Mouse (Mus musculus): ENCODE data around the gene Card14. TPM values are rescaled to one million over a fixed set of nuclear protein-coding genes. Genes with fewer than 3 reads are reported as not detected.
"Not testable (repeated sequence)": the region's sequence is repeated elsewhere in the genome, so short reads cannot be mapped to it uniquely, and the experiment has no call there.

Card14 gene
- polyA plus RNA-seq, 1 experiment from 2014 or later, result 1.9 TPM

DNA sequence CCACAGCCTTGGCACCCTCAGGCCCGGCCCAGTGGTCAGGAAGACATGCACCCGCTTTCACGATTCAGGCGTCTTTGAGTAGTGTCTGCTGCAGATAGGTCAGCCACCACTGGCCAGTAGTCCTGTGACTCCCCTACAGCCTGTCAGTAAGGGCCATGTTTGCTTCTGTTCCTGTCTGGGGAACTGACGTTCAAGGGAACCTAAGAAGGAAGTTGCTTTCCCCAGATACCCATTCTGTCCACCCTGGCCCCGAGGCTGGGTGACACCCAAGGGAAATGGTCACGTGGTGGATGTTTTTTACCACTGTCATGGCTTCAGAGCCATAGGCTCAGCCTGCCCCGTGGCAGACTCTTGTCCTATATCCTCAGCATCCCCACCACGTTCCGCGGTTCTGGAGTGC, 69.8 kb downstream of the Card14 start:
- no peak overlapping the region for H3K4me2 ChIP-seq (replicated peaks; ENCODE audit: low read depth)
- no peak for ATAC-seq (ENCODE audit: low FRiP score, low TSS enrichment)

DNA sequence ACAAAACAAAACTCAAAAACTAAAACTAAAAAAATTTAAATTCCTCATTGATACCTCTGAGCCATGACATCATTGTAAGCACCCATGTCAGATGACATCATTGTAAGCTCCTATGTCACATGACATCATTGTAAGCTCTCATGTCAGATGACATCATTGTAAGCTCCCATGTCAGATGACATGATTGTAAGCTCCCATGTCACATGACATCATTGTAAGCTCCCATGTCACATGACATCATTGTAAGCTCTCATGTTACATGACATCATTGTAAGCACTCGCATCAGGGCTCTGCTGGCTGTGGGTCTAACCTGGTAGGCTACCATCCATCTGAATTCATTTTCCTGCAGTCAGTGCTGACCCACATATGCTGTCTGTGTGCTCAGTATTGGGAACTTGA, 71.0 kb downstream of the Card14 start:
- Histone ChIP-seq H3K4me1 (replicated peaks; ENCODE audit: control insufficient read depth, insufficient read depth) (no peaks in the 10 kb centered on the region), H3K4me2 (replicated peaks; ENCODE audit: low read depth) (no peak overlapping the region), H3K36me3 (ENCODE audit: control insufficient read depth, insufficient read depth, low read length) (0 out of 2 replicates have a peak, but pooled peaks cover 2% of the 10 kb centered on the region), H3K9me3 (ENCODE audit: control insufficient read depth, low read length) (no peaks in the 10 kb centered on the region), H3K27me3 (ENCODE audit: control insufficient read depth, insufficient read depth, low read length) (no peaks in the 10 kb centered on the region), H3K9ac (ENCODE audit: low read length) (no peak overlapping the region), H3K27ac (replicated peaks) (no peak overlapping the region), H3K4me3 (ENCODE audit: low read depth, low read length) (no peak overlapping the region)
- TF ChIP-seq CTCF (IDR thresholded peaks at IDR 0.05; ENCODE audit: low read depth) (no peak), EP300 (optimal IDR thresholded peaks at IDR 0.05) (no peak)
- ATAC-seq (ENCODE audit: low FRiP score, low TSS enrichment) (no peak), DNase-seq (ENCODE audit: low spot score) (no peak)
- WGBS, result 91% methylated on average over 1 of the region's 1 CpGs

More for the DNA sequence above, 69.8 kb downstream of the Card14 start:
- 0 out of 2 replicates have a peak, but pooled peaks cover 2% of the 10 kb centered on the region for H3K36me3 ChIP-seq (ENCODE audit: control insufficient read depth, insufficient read depth, low read length)
- no peak overlapping the region for H3K9ac ChIP-seq (ENCODE audit: low read length)
- no peak for TF ChIP-seq CTCF (IDR thresholded peaks at IDR 0.05; ENCODE audit: low read depth)
- no peak for TF ChIP-seq EP300 (optimal IDR thresholded peaks at IDR 0.05)
- 90% methylated on average over 11 of the region's 11 CpGs for WGBS
- H3K9me3 ChIP-seq (ENCODE audit: control insufficient read depth, low read length), result no peaks in the 10 kb centered on the region
- no peak overlapping the region for H3K4me3 ChIP-seq (ENCODE audit: low read depth, low read length)
- no peaks in the 10 kb centered on the region for H3K27me3 ChIP-seq (ENCODE audit: control insufficient read depth, insufficient read depth, low read length)
- H3K27ac ChIP-seq (replicated peaks), result no peak overlapping the region
- H3K4me1 ChIP-seq (replicated peaks; ENCODE audit: control insufficient read depth, insufficient read depth), result no peaks in the 10 kb centered on the region
- DNase-seq (ENCODE audit: low spot score), result no peak

DNA sequence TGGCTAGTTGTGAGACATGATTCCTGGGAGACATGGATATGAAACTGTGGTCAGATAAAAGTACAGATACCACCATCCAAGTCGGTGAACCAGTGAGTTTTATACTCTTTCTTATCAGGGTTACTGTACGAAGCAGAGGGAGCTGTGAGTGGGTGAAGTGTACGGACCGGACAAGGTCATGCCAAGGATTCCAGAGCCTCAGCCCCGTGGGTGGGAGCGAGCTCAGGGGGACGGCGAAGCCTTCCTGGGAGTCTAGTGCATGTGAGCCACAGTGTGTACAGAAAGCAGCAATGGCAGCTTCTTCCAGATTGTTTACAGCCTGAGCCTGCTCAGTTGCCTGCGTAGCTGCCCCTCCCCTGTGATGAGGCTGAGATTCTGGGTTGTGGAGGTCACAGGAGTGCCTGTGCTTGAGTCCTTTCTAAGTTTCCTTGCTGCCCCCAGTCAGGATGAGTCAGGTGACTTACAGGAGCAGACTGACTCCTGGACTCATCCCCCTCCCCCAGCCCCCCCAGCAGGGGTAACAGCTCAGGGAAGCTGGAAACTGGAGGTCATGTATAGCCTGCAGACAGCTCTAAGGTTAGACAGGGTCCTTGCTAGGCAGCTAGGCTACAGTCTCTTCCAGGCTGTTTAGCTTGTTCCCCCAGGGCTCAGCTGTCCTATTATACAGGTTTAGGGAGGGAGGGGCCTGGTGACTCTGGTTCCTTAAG, 74.2 kb downstream of the Card14 start:
- Histone ChIP-seq H3K4me2 (replicated peaks; ENCODE audit: low read depth) (no peak overlapping the region), H3K27me3 (ENCODE audit: control insufficient read depth, insufficient read depth, low read length) (no peaks in the 10 kb centered on the region), H3K4me3 (ENCODE audit: low read depth, low read length) (no peak overlapping the region), H3K4me1 (replicated peaks; ENCODE audit: control insufficient read depth, insufficient read depth) (no peaks in the 10 kb centered on the region), H3K9me3 (ENCODE audit: control insufficient read depth, low read length) (no peaks in the 10 kb centered on the region), H3K9ac (ENCODE audit: low read length) (no peak overlapping the region), H3K36me3 (ENCODE audit: control insufficient read depth, insufficient read depth, low read length) (0 out of 2 replicates have a peak, but pooled peaks cover 2% of the 10 kb centered on the region), H3K27ac (replicated peaks) (no peak overlapping the region)
- DNase-seq (ENCODE audit: low spot score) (no peak), ATAC-seq (ENCODE audit: low FRiP score, low TSS enrichment) (no peak)
- 74% methylated on average over 9 of the region's 9 CpGs for WGBS
- TF ChIP-seq CTCF (IDR thresholded peaks at IDR 0.05; ENCODE audit: low read depth), result no peak
- no peak for TF ChIP-seq EP300 (optimal IDR thresholded peaks at IDR 0.05)

DNA sequence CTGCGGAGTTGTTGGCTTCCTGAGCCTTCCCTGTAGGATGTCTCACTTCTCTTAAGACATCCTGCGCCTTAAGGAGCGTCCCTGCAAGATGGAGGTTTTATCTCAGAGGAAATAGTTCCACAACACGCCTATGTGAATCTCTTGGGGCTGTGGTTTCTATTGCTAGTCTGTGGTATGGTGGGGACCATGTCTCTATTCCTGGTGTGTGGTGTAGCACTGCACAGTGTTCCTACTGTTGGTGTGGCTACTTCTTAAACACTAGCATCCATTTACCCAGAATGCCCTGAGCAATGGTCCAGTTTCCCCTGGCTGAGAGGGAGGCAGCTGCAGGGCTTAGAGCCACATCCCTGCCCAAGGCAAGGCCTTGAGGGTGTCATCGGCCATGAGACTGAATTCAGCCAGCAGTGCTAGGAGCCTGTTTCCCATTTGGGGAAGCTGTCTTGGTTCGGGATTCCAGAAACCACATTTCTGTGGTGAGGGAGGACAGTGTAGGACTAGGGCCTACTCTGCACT, 74.8 kb downstream of the Card14 start:
- no peak overlapping the region for H3K9ac ChIP-seq (ENCODE audit: low read length)
- no peaks in the 10 kb centered on the region for H3K9me3 ChIP-seq (ENCODE audit: control insufficient read depth, low read length)
- no peak overlapping the region for H3K4me2 ChIP-seq (replicated peaks; ENCODE audit: low read depth)
- 77% methylated on average over 6 of the region's 6 CpGs for WGBS
- H3K27ac ChIP-seq (replicated peaks), result no peak overlapping the region
- no peak for ATAC-seq (ENCODE audit: low FRiP score, low TSS enrichment)
- TF ChIP-seq EP300 (optimal IDR thresholded peaks at IDR 0.05) (no peak), CTCF (IDR thresholded peaks at IDR 0.05; ENCODE audit: low read depth) (no peak)
- no peaks in the 10 kb centered on the region for H3K4me1 ChIP-seq (replicated peaks; ENCODE audit: control insufficient read depth, insufficient read depth)
- no peak overlapping the region for H3K4me3 ChIP-seq (ENCODE audit: low read depth, low read length)
- 0 out of 2 replicates have a peak, but pooled peaks cover 2% of the 10 kb centered on the region for H3K36me3 ChIP-seq (ENCODE audit: control insufficient read depth, insufficient read depth, low read length)
- H3K27me3 ChIP-seq (ENCODE audit: control insufficient read depth, insufficient read depth, low read length), result no peaks in the 10 kb centered on the region
- DNase-seq (ENCODE audit: low spot score), result no peak

DNA sequence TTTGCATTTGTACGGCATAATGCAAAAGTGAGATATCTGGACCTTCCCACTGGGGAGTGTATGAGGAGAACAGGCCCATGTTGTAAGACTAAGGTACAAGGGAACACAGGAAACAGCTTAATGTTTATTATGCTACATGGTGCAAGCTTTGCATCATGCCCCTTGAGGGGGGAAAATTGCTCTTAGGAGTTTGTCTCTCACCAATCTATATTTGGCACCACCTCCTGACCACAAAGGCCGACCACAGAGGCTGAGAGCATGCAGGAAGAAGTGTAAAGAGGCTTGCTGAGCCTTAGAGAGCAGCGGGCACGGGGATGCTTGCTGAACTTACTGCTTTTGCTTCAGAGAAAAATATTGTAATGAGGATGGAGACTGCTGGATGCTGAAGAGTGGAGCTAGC, 77.3 kb downstream of the Card14 start:
- no peak overlapping the region for H3K4me3 ChIP-seq (ENCODE audit: low read depth, low read length)
- ATAC-seq (ENCODE audit: low FRiP score, low TSS enrichment) (no peak), DNase-seq (ENCODE audit: low spot score) (no peak)
- no peak overlapping the region for H3K27ac ChIP-seq (replicated peaks)
- H3K9ac ChIP-seq (ENCODE audit: low read length), result no peak overlapping the region
- H3K36me3 ChIP-seq (ENCODE audit: control insufficient read depth, insufficient read depth, low read length), result no peaks in the 10 kb centered on the region
- WGBS, result 79% methylated on average over 4 of the region's 4 CpGs
- H3K4me2 ChIP-seq (replicated peaks; ENCODE audit: low read depth), result no peak overlapping the region
- H3K27me3 ChIP-seq (ENCODE audit: control insufficient read depth, insufficient read depth, low read length), result no peaks in the 10 kb centered on the region
- no peaks in the 10 kb centered on the region for H3K9me3 ChIP-seq (ENCODE audit: control insufficient read depth, low read length)
- H3K4me1 ChIP-seq (replicated peaks; ENCODE audit: control insufficient read depth, insufficient read depth), result no peaks in the 10 kb centered on the region
- TF ChIP-seq EP300 (optimal IDR thresholded peaks at IDR 0.05) (no peak), CTCF (IDR thresholded peaks at IDR 0.05; ENCODE audit: low read depth) (no peak)

DNA sequence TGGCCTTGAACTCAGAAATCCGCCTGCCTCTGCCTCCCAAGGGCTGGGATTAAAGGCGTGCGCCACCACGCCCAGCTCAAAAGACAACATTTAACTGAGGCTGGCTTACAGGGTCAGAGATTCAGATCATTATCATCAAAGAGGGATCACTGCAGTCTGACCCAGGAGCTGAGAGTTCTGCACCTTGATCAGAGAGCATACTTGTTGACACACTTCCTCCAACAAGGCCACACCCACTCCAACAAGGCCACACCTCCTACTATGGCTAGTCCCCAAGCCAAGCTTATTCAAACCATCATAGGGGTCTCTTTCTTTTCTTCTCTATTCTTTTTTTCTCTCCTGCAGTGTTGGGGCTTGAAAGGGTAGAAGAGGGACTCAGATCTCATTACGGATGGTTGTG, 78.7 kb downstream of the Card14 start:
- TF ChIP-seq CTCF (IDR thresholded peaks at IDR 0.05; ENCODE audit: low read depth), result no peak
- no peak for TF ChIP-seq EP300 (optimal IDR thresholded peaks at IDR 0.05)
- no peak for ATAC-seq (ENCODE audit: low FRiP score, low TSS enrichment)
- WGBS, result 89% methylated on average over 5 of the region's 5 CpGs
- Histone ChIP-seq H3K9ac (ENCODE audit: low read length) (no peak overlapping the region), H3K4me3 (ENCODE audit: low read depth, low read length) (no peak overlapping the region), H3K9me3 (ENCODE audit: control insufficient read depth, low read length) (no peaks in the 10 kb centered on the region), H3K27me3 (ENCODE audit: control insufficient read depth, insufficient read depth, low read length) (no peaks in the 10 kb centered on the region), H3K4me1 (replicated peaks; ENCODE audit: control insufficient read depth, insufficient read depth) (no peaks in the 10 kb centered on the region), H3K36me3 (ENCODE audit: control insufficient read depth, insufficient read depth, low read length) (no peaks in the 10 kb centered on the region), H3K4me2 (replicated peaks; ENCODE audit: low read depth) (no peak overlapping the region), H3K27ac (replicated peaks) (no peak overlapping the region)
- DNase-seq (ENCODE audit: low spot score), result no peak

DNA sequence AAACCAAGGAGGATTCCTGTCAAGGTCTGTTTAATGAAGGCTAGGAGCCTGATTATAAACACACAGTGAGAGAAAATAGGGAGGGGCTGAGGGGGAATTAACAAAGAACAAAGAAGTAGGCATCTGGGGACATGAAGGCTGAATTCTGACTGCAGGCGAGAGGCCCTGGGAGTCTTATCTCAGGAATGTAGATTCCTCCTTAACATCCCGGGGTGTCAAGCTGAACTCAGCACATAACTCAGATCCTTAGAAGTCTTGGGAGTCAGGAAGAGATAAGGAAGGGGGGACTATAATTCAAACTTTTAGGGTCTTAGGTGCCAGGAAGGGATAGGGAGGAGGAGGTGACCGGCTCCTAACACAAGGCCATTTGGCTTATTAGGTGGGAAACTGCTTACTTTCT, 79.7 kb downstream of the Card14 start:
- H3K9ac ChIP-seq (ENCODE audit: low read length); H3K27me3 ChIP-seq (ENCODE audit: control insufficient read depth, insufficient read depth, low read length); H3K36me3 ChIP-seq (ENCODE audit: control insufficient read depth, insufficient read depth, low read length); ATAC-seq (ENCODE audit: low FRiP score, low TSS enrichment); H3K4me2 ChIP-seq (replicated peaks; ENCODE audit: low read depth); H3K27ac ChIP-seq (replicated peaks); DNase-seq (ENCODE audit: low spot score); H3K9me3 ChIP-seq (ENCODE audit: control insufficient read depth, low read length); H3K4me3 ChIP-seq (ENCODE audit: low read depth, low read length); H3K4me1 ChIP-seq (replicated peaks; ENCODE audit: control insufficient read depth, insufficient read depth): not testable (repeated sequence)
- WGBS, result 29% methylated on average over 3 of the region's 3 CpGs
